ENCODE assay signal across 16 mouse cellular contexts in the genomic region with DNA sequence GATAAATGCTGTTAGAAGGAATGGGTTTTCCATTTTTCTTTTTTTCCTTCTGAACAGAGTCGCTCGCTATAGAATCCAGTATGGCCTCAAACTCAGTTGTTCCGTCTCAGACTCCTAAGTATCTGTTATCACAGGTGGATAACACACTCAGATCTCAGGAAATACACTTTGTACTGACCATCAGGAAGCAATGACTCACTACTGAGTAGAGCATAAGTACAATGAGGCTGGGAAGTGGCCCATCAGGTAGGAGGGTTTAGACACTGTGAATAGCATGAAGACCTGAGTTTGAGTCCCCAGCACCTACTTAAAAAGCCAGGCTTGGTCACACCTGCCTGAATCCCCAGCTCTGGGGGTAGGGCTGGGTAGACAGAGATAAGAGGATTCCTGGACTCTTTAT.
"Had no signal": no experiment of that assay in that cellular context is flagged by ENCODE, and none has a peak within 500 bp of the region (broad histone marks: within the 10 kb centered on the region; RNA-seq: fewer than 3 reads in every experiment).

No protein-coding gene starts in this region.

- H3K9ac ChIP-seq: neural tube, embryonic 12.5 days; neural tube, embryonic 13.5 days; neural tube, embryonic 15.5 days; stomach, embryonic 15.5 days had no signal

- H3K4me3 ChIP-seq: neural tube, embryonic 12.5 days; neural tube, embryonic 13.5 days; neural tube, embryonic 15.5 days; stomach, embryonic 15.5 days had no signal

- H3K27ac ChIP-seq: neural tube, embryonic 12.5 days; neural tube, embryonic 13.5 days; neural tube, embryonic 15.5 days; stomach, embryonic 15.5 days had no signal

- H3K36me3 ChIP-seq: neural tube, embryonic 12.5 days; neural tube, embryonic 13.5 days; neural tube, embryonic 15.5 days; stomach, embryonic 15.5 days had no signal

- H3K4me2 ChIP-seq: neural tube, embryonic 12.5 days; neural tube, embryonic 13.5 days; neural tube, embryonic 15.5 days; stomach, embryonic 15.5 days had no signal

- H3K27me3 ChIP-seq: neural tube, embryonic 12.5 days; neural tube, embryonic 13.5 days; neural tube, embryonic 15.5 days; stomach, embryonic 15.5 days had no signal

- DNase-seq: retina, postnatal 1 day; right cerebral cortex, adult 18-20 months; right cerebral cortex, postnatal 14 days; right cerebral cortex, postnatal 25 days; right cerebral cortex, postnatal 4 days; spleen, adult 18-20 months; thymus, adult 18-20 months; thymus, adult 2 months; thymus, postnatal 14 days; thymus, postnatal 25 days; thymus, postnatal 36 days; thymus, postnatal 4 days had no signal

- H3K9me3 ChIP-seq: neural tube, embryonic 13.5 days; neural tube, embryonic 15.5 days; stomach, embryonic 15.5 days had no signal

- H3K4me1 ChIP-seq: stomach, embryonic 15.5 days had no signal
